Comparison of ENCODE assay signal across 23 mouse cellular contexts in the genomic region with DNA sequence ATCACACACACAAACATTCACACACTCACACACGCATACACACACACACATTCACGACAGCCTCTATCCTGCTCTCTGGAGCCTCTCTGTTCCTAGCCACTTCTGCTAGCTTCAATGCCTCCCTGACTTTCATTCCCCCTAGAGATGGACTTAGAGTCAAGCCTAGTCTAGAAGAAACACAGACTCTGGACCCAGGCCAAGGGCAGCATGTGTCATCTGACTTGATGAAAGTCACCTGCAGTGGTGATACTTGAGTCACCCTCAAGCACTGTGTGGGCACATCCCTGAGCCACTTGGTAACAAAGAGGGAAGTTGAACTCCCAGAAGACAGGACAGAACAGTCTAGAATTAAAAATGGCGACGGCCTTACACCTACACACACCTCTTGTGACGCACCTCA.
"Had no signal": no experiment of that assay in that cellular context is flagged by ENCODE, and none has a peak within 500 bp of the region (broad histone marks: within the 10 kb centered on the region; RNA-seq: fewer than 3 reads in every experiment).

No protein-coding gene starts in this region.

- H3K4me3 ChIP-seq: heart, adult 2 months; heart, embryonic 13.5 days; heart, embryonic 15.5 days; hindbrain, embryonic 13.5 days; hindbrain, embryonic 15.5 days; kidney, embryonic 15.5 days; left cerebral cortex, adult 2 months; limb, embryonic 10.5 days; limb, embryonic 12.5 days had no signal

- ATAC-seq: hindbrain, postnatal 0 days; intestine, embryonic 16.5 days had no signal

- H3K9ac ChIP-seq: heart, embryonic 13.5 days; heart, embryonic 15.5 days; hindbrain, embryonic 13.5 days; hindbrain, embryonic 15.5 days; kidney, embryonic 15.5 days; limb, embryonic 12.5 days had no signal

- DNase-seq: gastrocnemius, postnatal 14 days; gastrocnemius, postnatal 36 days; heart, postnatal 36 days; kidney, adult 11 months; kidney, adult 2 months; kidney, adult 9 months; kidney, postnatal 14 days; kidney, postnatal 36 days; liver had no signal

- H3K27ac ChIP-seq: heart, adult 2 months; heart, embryonic 13.5 days; heart, embryonic 15.5 days; hindbrain, embryonic 13.5 days; kidney, embryonic 15.5 days; kidney, postnatal 0 days; left cerebral cortex, adult 2 months; limb, embryonic 10.5 days; limb, embryonic 12.5 days had no signal

- H3K36me3 ChIP-seq: heart, embryonic 13.5 days; heart, embryonic 15.5 days; hindbrain, embryonic 13.5 days; hindbrain, embryonic 15.5 days; kidney, embryonic 15.5 days; limb, embryonic 10.5 days; limb, embryonic 12.5 days had no signal

- H3K4me2 ChIP-seq: heart, embryonic 11.5 days; heart, embryonic 13.5 days; heart, embryonic 15.5 days; hindbrain, embryonic 13.5 days; hindbrain, embryonic 15.5 days; kidney, embryonic 15.5 days; limb, embryonic 12.5 days; liver, embryonic 11.5 days had no signal

- H3K9me3 ChIP-seq: heart, embryonic 13.5 days; heart, embryonic 15.5 days; hindbrain, embryonic 13.5 days; hindbrain, embryonic 15.5 days; kidney, embryonic 15.5 days; limb, embryonic 10.5 days; limb, embryonic 12.5 days had no signal

- H3K4me1 ChIP-seq: kidney, embryonic 15.5 days had no signal

- H3K27me3 ChIP-seq: hindbrain, embryonic 15.5 days had no signal
